Mouse (Mus musculus) kidney, adult 2 months (tissue): ENCODE measurements at regions not wholly inside any gene's neighbourhood (a gene's known extent, or its start where the extent isn't known, plus 50 kb on each side); places are given as distances from the start of the nearest gene placed in this dataset.

Experiments used
- DNase-seq: peaks from one replicate; pipeline ENCODE4 v3.0.0; 2021
- H3K27ac ChIP-seq: fragments of 200-500 bp; 2 replicates; pipeline ENCODE4 v1.5.1; 2012; ENCODE audit warnings: low read depth, low read length, control low read depth, inconsistent platforms; ENCODE audit not compliant: insufficient read depth
- H3K27me3 ChIP-seq: fragments of 200-500 bp; replicated peaks from 2 replicates; pipeline ENCODE4 v1.6.1; 2012; ENCODE audit warnings: mild to moderate bottlenecking, moderate library complexity, low read length, inconsistent platforms; ENCODE audit not compliant: control insufficient read depth, insufficient read depth
- H3K36me3 ChIP-seq: fragments of 200-500 bp; 2 replicates; pipeline ENCODE4 v1.6.1; 2012; ENCODE audit warnings: mild to moderate bottlenecking, moderate library complexity, low read length, inconsistent platforms; ENCODE audit not compliant: control insufficient read depth, insufficient read depth
- H3K4me1 ChIP-seq: fragments of 200-500 bp; 2 replicates; pipeline ENCODE4 v1.6.1; 2011; ENCODE audit warnings: low read length; ENCODE audit not compliant: control insufficient read depth, insufficient read depth
- H3K4me3 ChIP-seq: fragments of 200-500 bp; 2 replicates; pipeline ENCODE4 v1.5.1; 2011; ENCODE audit warnings: mild to moderate bottlenecking, low read depth, low read length, control low read depth; ENCODE audit not compliant: insufficient read depth
- CTCF ChIP-seq: fragments of 200-500 bp; conservative IDR thresholded peaks from 2 replicates; pipeline ENCODE4 v1.5.1; 2011; ENCODE audit warnings: low read depth, mild to moderate bottlenecking, control low read depth, low read length, moderate library complexity, mixed read lengths; ENCODE audit not compliant: insufficient read depth, insufficient read length
- POLR2A ChIP-seq: fragments of 200-500 bp; IDR thresholded peaks from one replicate; pipeline ENCODE4 v1.6.1; 2011; ENCODE audit warnings: low read depth, low read length, control low read depth
- WGBS: fragments of 180-500 bp; shearing (Covaris S2); methylation state at CpG from one replicate; pipeline ENCODE4 v1.1.7; 2018; 5-methylcytosine and 5-hydroxymethylcytosine counted together

GRCm38 (mm10) chr6:22506871-22507270 lies 150.8 kb upstream of the Fam3c start:
- H3K36me3 ChIP-seq: no peaks in the 10 kb centered on the region
- 30% methylated on average over 1 of the region's 1 CpGs for WGBS
- DNase-seq: no peak

GRCm38 (mm10) chr6:22497306-22497705 lies 141.3 kb upstream of the Fam3c start:
- TF ChIP-seq CTCF: no peak
- TF ChIP-seq POLR2A: no peak
- H3K27me3 ChIP-seq: no peaks in the 10 kb centered on the region
- H3K36me3 ChIP-seq: no peaks in the 10 kb centered on the region
- no peaks in the 10 kb centered on the region for H3K4me1 ChIP-seq
- DNase-seq: no peak
- WGBS: 75% methylated on average over 9 of the region's 9 CpGs
- no peak overlapping the region for H3K4me3 ChIP-seq
- H3K27ac ChIP-seq: no peak overlapping the region

More at GRCm38 (mm10) chr6:22506871-22507270, 150.8 kb upstream of the Fam3c start:
- Histone ChIP-seq H3K4me1 (no peaks in the 10 kb centered on the region), H3K27ac (no peak overlapping the region), H3K4me3 (no peak overlapping the region), H3K27me3 (no peaks in the 10 kb centered on the region)
- TF ChIP-seq POLR2A: no peak
- TF ChIP-seq CTCF: no peak

GRCm38 (mm10) chr6:22496471-22496870 lies 140.4 kb upstream of the Fam3c start:
- peak; percentile 4 for DNase-seq
- no peaks in the 10 kb centered on the region for H3K4me1 ChIP-seq
- TF ChIP-seq CTCF (0 out of 2 replicates have a peak, but pooled peaks have one; percentile 18), POLR2A (no peak)
- H3K27ac ChIP-seq: no peak overlapping the region
- WGBS: 91% methylated on average over 1 of the region's 1 CpGs
- H3K4me3 ChIP-seq: no peak overlapping the region
- no peaks in the 10 kb centered on the region for H3K36me3 ChIP-seq
- H3K27me3 ChIP-seq: no peaks in the 10 kb centered on the region

- 28% methylated on average over 11 of the region's 11 CpGs for WGBS
- H3K27ac ChIP-seq: no peak overlapping the region
- no peaks in the 10 kb centered on the region for H3K4me1 ChIP-seq
- DNase-seq: peak; percentile 61
- TF ChIP-seq CTCF: peak; percentile 27; the same call in 1 of the 2 replicates
- TF ChIP-seq POLR2A: no peak
- H3K36me3 ChIP-seq: no peaks in the 10 kb centered on the region
- no peaks in the 10 kb centered on the region for H3K27me3 ChIP-seq
- H3K4me3 ChIP-seq: no peak overlapping the region
Observed at GRCm38 (mm10) chr6:22493632-22494260, 137.7 kb upstream of the Fam3c start.

GRCm38 (mm10) chr6:22492896-22493295 lies 136.9 kb upstream of the Fam3c start:
- Histone ChIP-seq H3K4me3 (no peak overlapping the region), H3K27ac (no peak overlapping the region), H3K4me1 (no peaks in the 10 kb centered on the region), H3K36me3 (no peaks in the 10 kb centered on the region), H3K27me3 (no peaks in the 10 kb centered on the region)
- no peak for TF ChIP-seq CTCF
- TF ChIP-seq POLR2A: no peak
- no peak for DNase-seq
- 78% methylated on average over 17 of the region's 17 CpGs for WGBS

- no peak for TF ChIP-seq CTCF
- no peak for TF ChIP-seq POLR2A
- Histone ChIP-seq H3K4me1 (no peaks in the 10 kb centered on the region), H3K36me3 (no peaks in the 10 kb centered on the region), H3K27me3 (no peaks in the 10 kb centered on the region), H3K27ac (no peak overlapping the region), H3K4me3 (no peak overlapping the region)
- 81% methylated on average over 6 of the region's 6 CpGs for WGBS
- no peak for DNase-seq
Observed at GRCm38 (mm10) chr6:22490762-22491161, 134.7 kb upstream of the Fam3c start.

- H3K27me3 ChIP-seq: no peaks in the 10 kb centered on the region
- no peak for DNase-seq
- H3K4me1 ChIP-seq: no peaks in the 10 kb centered on the region
- 74% methylated on average over 3 of the region's 3 CpGs for WGBS
- H3K27ac ChIP-seq: no peak overlapping the region
- no peak overlapping the region for H3K4me3 ChIP-seq
- no peaks in the 10 kb centered on the region for H3K36me3 ChIP-seq
- TF ChIP-seq POLR2A (no peak), CTCF (no peak)
Observed at GRCm38 (mm10) chr6:22487467-22487866, 131.4 kb upstream of the Fam3c start.
